Mouse (Mus musculus) heart, postnatal 0 days (tissue): ENCODE measurements around the gene Egfl8. TPM values are rescaled to one million over a fixed set of nuclear protein-coding genes. Genes with fewer than 3 reads are reported as not detected.

Experiments
- ATAC-seq: fragments of 200-750 bp; cut with Nextera tagmentation; 2 replicates; pipeline ENCODE4 v1.8.0; 2017; ENCODE audit warnings: low read depth, moderate number of reproducible peaks, moderate library complexity; ENCODE audit not compliant: insufficient read depth
- DNase-seq: peaks from one replicate; pipeline ENCODE4 v3.0.0-alpha.2; 2016; ENCODE audit warnings: low spot score
- H3K27ac ChIP-seq: fragments of 300-500 bp; sonication (generic); 2 replicates; pipeline ENCODE4 v1.5.1; 2014; ENCODE audit warnings: low read depth, mild to moderate bottlenecking
- H3K27me3 ChIP-seq: fragments of 300-500 bp; sonication (generic); 2 replicates; pipeline ENCODE4 v1.6.1; 2014; ENCODE audit warnings: low read length, mixed read lengths; ENCODE audit not compliant: control insufficient read depth, insufficient read depth
- H3K36me3 ChIP-seq: fragments of 300-500 bp; sonication (generic); replicated peaks from 2 replicates; pipeline ENCODE4 v1.6.1; 2014; ENCODE audit warnings: low read length, mixed read lengths; ENCODE audit not compliant: control insufficient read depth, insufficient read depth
- H3K4me1 ChIP-seq: fragments of 300-500 bp; sonication (generic); 2 replicates; pipeline ENCODE4 v1.6.1; 2014; ENCODE audit warnings: antibody characterized with exemption; ENCODE audit not compliant: control insufficient read depth, insufficient read depth
- H3K4me2 ChIP-seq: fragments of 300-500 bp; sonication (generic); 2 replicates; pipeline ENCODE4 v1.6.1; 2014; ENCODE audit warnings: low read depth, mild to moderate bottlenecking, low read length, moderate library complexity
- H3K4me3 ChIP-seq: fragments of 300-500 bp; sonication (generic); 2 replicates; pipeline ENCODE4 v1.5.1; 2014; ENCODE audit warnings: low read depth, low read length
- H3K9ac ChIP-seq: fragments of 300-500 bp; sonication (generic); replicated peaks from 2 replicates; pipeline ENCODE4 v1.6.1; 2014; ENCODE audit warnings: low read depth, low read length, mixed read lengths
- H3K9me3 ChIP-seq: fragments of 300-500 bp; sonication (generic); replicated peaks from 2 replicates; pipeline ENCODE4 v1.6.1; 2016; ENCODE audit warnings: low read length; ENCODE audit not compliant: control insufficient read depth
- CTCF ChIP-seq: IDR thresholded peaks from 2 replicates; pipeline ENCODE4 v1.5.1; 2016; ENCODE audit warnings: antibody characterized with exemption, control low read depth, low read depth
- EP300 ChIP-seq: IDR thresholded peaks from 2 replicates; pipeline ENCODE4 v1.6.1; 2016; ENCODE audit warnings: antibody characterized with exemption, low read depth
- WGBS: fragments of 180-500 bp; shearing (Covaris S2); extraction: QIAGEN DNeasy Blood & Tissue Kit; methylation state at CpG from one replicate; pipeline ENCODE4 v1.1.7; 2014; 5-methylcytosine and 5-hydroxymethylcytosine counted together
- polyA plus RNA-seq: library from polyadenylated mRNA; unstranded; fragments of >200 nt; fragmentation: Nextera tagmentation; extraction: Ambion mirVana; gene quantifications from 2 replicates; pipeline ENCODE4 v1.2.1, GENCODE M21; 2015
- total RNA-seq: library from RNA; depleted of rRNA; stranded (reverse); fragments of >200 nt; gene quantifications from 2 replicates; pipeline ENCODE4 v1.2.3, GENCODE M21; 2014; ENCODE audit warnings: low replicate concordance

The Egfl8 gene
- total and polyA plus RNA-seq, 2 experiments from 2014 or later: 0.15 to 0.97 TPM

GRCm38 (mm10) chr17:34585121-34585520, 30.6 kb downstream of the Egfl8 start:
- Histone ChIP-seq H3K36me3 (no peaks in the 10 kb centered on the region), H3K9ac (no peak overlapping the region), H3K27me3 (no peaks in the 10 kb centered on the region), H3K9me3 (no peaks in the 10 kb centered on the region), H3K4me3 (no peak overlapping the region), H3K27ac (no peak overlapping the region), H3K4me1 (peaks cover 15% of the 10 kb centered on the region), H3K4me2 (no peak overlapping the region)
- TF ChIP-seq CTCF: no peak
- WGBS: 88% methylated on average over 8 of the region's 8 CpGs
- ATAC-seq (no peak), DNase-seq (no peak)

- Histone ChIP-seq H3K36me3 (no peaks in the 10 kb centered on the region), H3K9me3 (no peaks in the 10 kb centered on the region), H3K4me1 (peaks cover 13% of the 10 kb centered on the region), H3K27me3 (no peaks in the 10 kb centered on the region), H3K27ac (no peak overlapping the region), H3K4me3 (no peak overlapping the region), H3K4me2 (no peak overlapping the region), H3K9ac (no peak overlapping the region)
- 93% methylated on average over 8 of the region's 8 CpGs for WGBS
- DNase-seq: no peak
- no peak for ATAC-seq
- no peak for TF ChIP-seq EP300
- TF ChIP-seq CTCF: no peak
These were observed 32.0 kb downstream of the Egfl8 start for GRCm38 (mm10) chr17:34583819-34584218.

GRCm38 (mm10) chr17:34583397-34583796, 32.4 kb downstream of the Egfl8 start:
- WGBS: 55% methylated on average over 7 of the region's 7 CpGs
- Histone ChIP-seq H3K27ac (no peak overlapping the region), H3K36me3 (no peaks in the 10 kb centered on the region), H3K4me3 (no peak overlapping the region), H3K4me1 (peaks cover 9% of the 10 kb centered on the region), H3K27me3 (no peaks in the 10 kb centered on the region), H3K9ac (no peak overlapping the region), H3K9me3 (no peaks in the 10 kb centered on the region), H3K4me2 (no peak overlapping the region)
- DNase-seq (no peak), ATAC-seq (no peak)
- TF ChIP-seq CTCF (no peak), EP300 (no peak)

- 0 out of 2 replicates have a peak, but pooled peaks cover under 1% of the 10 kb centered on the region for H3K36me3 ChIP-seq
- no peak for TF ChIP-seq CTCF
- H3K9me3 ChIP-seq: no peaks in the 10 kb centered on the region
- H3K27me3 ChIP-seq: no peaks in the 10 kb centered on the region
- ATAC-seq (no peak), DNase-seq (no peak)
- no peak overlapping the region for H3K9ac ChIP-seq
- H3K27ac ChIP-seq: no peak overlapping the region
- H3K4me3 ChIP-seq: no peak overlapping the region
- H3K4me1 ChIP-seq: peaks cover 4% of the 10 kb centered on the region
- no peak overlapping the region for H3K4me2 ChIP-seq
- WGBS: 76% methylated on average over 12 of the region's 12 CpGs
These were observed 33.2 kb downstream of the Egfl8 start for GRCm38 (mm10) chr17:34582528-34582927.

- Histone ChIP-seq H3K4me3 (no peak overlapping the region), H3K27me3 (no peaks in the 10 kb centered on the region), H3K9me3 (no peaks in the 10 kb centered on the region), H3K4me2 (no peak overlapping the region), H3K4me1 (no peaks in the 10 kb centered on the region), H3K36me3 (0 out of 2 replicates have a peak, but pooled peaks cover 4% of the 10 kb centered on the region), H3K27ac (no peak overlapping the region), H3K9ac (no peak overlapping the region)
- no peak for DNase-seq
- no peak for ATAC-seq
- WGBS: 91% methylated on average over 3 of the region's 3 CpGs
- no peak for TF ChIP-seq CTCF
- TF ChIP-seq EP300: no peak
These were observed 37.7 kb downstream of the Egfl8 start for GRCm38 (mm10) chr17:34578070-34578469.

GRCm38 (mm10) chr17:34576577-34576976, 39.2 kb downstream of the Egfl8 start:
- H3K4me1 ChIP-seq: no peaks in the 10 kb centered on the region
- no peak for ATAC-seq
- no peaks in the 10 kb centered on the region for H3K9me3 ChIP-seq
- no peak overlapping the region for H3K4me2 ChIP-seq
- no peak overlapping the region for H3K4me3 ChIP-seq
- H3K36me3 ChIP-seq: 0 out of 2 replicates have a peak, but pooled peaks cover 4% of the 10 kb centered on the region
- 60% methylated on average over 5 of the region's 5 CpGs for WGBS
- TF ChIP-seq CTCF (no peak), EP300 (no peak)
- H3K27me3 ChIP-seq: no peaks in the 10 kb centered on the region
- no peak for DNase-seq
- no peak overlapping the region for H3K27ac ChIP-seq
- no peak overlapping the region for H3K9ac ChIP-seq
